Mouse (Mus musculus) Patski (cell line): ENCODE measurements around the gene Acadm. TPM values are rescaled to one million over a fixed set of nuclear protein-coding genes. Genes with fewer than 3 reads are reported as not detected.

Source experiments
- ATAC-seq: fragments of 100-300 bp; one replicate; pipeline ENCODE4 v1.8.0; 2021
- CTCF ChIA-PET: fragments of 350-600 bp; sonication (Branson Sonifier 250); formaldehyde crosslinking; loops from one replicate; lab custom pipeline; 2022; ENCODE audit warnings: inconsistent platforms; lab: Charles Lee
- POLR2A ChIA-PET: fragments of 350-600 bp; sonication (Branson Sonifier 250); formaldehyde crosslinking; loops from one replicate; lab custom pipeline; 2022; ENCODE audit warnings: antibody characterized with exemption, inconsistent platforms; lab: Charles Lee
- DNase-seq: peaks from one replicate; pipeline ENCODE4 v3.0.0-alpha.2; 2011; ENCODE audit warnings: low read depth, low spot score
- H3K27me3 ChIP-seq: fragments of 371-371 bp; one replicate; pipeline ENCODE4 v1.5.1; 2021
- CTCF ChIP-seq: fragments of 100-300 bp; IDR thresholded peaks from one replicate; pipeline ENCODE4 v1.5.1; 2021
- in situ Hi-C: fragments of 300-500 bp; cut with MboI; formaldehyde crosslinking; loops from 3 replicates; pipeline ENCODE4 v1.11.1; 2018; ENCODE audit warnings: low pct_unique_long_range_greater_than_20kb, mixed read lengths
- polyA plus RNA-seq: library from polyadenylated mRNA; unstranded; gene quantifications from one replicate; pipeline ENCODE4 v1.2.3, GENCODE M21; 2021

Acadm gene
- polyA plus RNA-seq: 240 TPM

DNA sequence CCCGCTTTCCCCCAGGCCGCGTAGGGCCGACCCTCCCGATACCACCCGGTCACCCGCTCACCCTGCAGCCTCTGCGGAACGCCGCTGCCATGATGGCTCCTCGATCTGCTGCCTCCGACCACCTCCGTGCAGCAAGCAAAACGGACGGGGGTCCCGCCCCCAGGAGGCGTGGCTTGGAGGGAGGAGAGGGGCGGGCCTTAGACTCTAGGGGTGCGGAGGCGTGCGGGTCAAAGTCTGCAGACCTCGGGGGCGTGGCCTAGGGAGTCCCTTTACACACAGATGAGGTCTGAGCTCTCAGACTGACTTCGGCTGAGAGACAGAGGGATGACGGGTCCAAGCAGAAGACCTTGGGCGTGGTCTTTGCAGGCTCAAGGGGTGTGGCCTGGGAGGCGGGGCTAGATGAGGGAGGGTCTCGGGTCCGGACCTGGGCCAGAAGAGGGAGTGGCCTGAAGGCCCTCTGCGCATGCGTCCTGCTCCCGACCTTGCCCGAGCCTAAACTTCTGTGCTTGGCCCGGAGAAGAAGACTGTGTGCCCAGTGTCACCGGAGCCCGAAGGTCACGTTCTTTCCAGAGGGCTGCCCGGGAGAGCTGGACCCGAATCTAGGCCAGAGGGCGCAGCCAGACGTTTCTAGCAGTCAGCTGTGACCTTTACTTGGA is at the start of gene Acadm:
TSS of gene Acadm (minus strand) at position 298 of the 656 bp plus-strand sequence.
- DNase-seq (peak; percentile 99), ATAC-seq (peak; percentile 98)
- no peak for TF ChIP-seq CTCF
- ChIA-PET POLR2A (interaction anchor here (0.6 to 1.6 kb wide), 5 partner anchors 13 to 92 kb away, joined by 3 to 5 read pairs (median 4); no protein-coding TSS in a partner anchor), CTCF (interaction anchor here (0.9 to 7.0 kb wide), 5 partner anchors 10 to 282 kb away, joined by 3 to 64 read pairs (median 3); no protein-coding TSS in a partner anchor)
- in situ Hi-C loops: no loop called here
- no peaks in the 10 kb centered on the region for H3K27me3 ChIP-seq

GRCm38 (mm10) chr3:153984428-153985340 is 40.3 kb upstream of the Acadm start:
- no peaks in the 10 kb centered on the region for H3K27me3 ChIP-seq
- DNase-seq (no peak), ATAC-seq (peak; percentile 37)
- ChIA-PET POLR2A (interaction anchor here (0.6 to 1.2 kb wide), 6 partner anchors 11 to 239 kb away, joined by 3 to 5 read pairs (median 3); partner anchors contain the start of gene Slc44a5), CTCF (interaction anchor here (0.8 to 5.3 kb wide), 25 partner anchors 15 to 246 kb away, joined by 3 to 52 read pairs (median 4); no protein-coding TSS in a partner anchor)
- peak; percentile 89 for TF ChIP-seq CTCF
- in situ Hi-C loops: loop anchor here (5.0 kb wide), 1 partner anchor 143 kb away; no protein-coding TSS in a partner anchor

GRCm38 (mm10) chr3:153980611-153981010 is 36.2 kb upstream of the Acadm start:
- ChIA-PET CTCF (no interaction called here), POLR2A (no interaction called here)
- H3K27me3 ChIP-seq: no peaks in the 10 kb centered on the region
- DNase-seq: no peak
- TF ChIP-seq CTCF: no peak
- no peak for ATAC-seq
- in situ Hi-C loops: loop anchor here (5.0 kb wide), 1 partner anchor 147 kb away; no protein-coding TSS in a partner anchor

DNA sequence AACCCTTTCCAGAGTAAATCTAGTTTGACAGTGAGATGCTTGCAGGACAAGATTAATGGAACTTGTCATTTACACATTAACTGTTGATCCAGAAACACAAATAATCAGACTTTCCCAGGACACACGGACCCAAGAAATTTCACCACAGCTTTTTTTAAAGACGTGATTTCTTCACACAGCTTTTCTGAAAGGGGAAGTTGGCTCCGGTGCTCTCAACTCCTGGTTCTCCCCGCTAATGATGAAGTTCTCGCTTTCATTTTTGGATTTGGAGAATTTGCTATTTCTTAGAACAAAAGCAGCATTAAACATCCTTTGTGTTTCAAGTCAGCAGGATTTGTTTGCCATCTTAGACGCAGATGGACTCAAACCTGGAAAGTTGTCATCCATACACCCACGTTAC is 31.4 kb upstream of the Acadm start:
- in situ Hi-C loops: no loop called here
- H3K27me3 ChIP-seq: peaks cover 4% of the 10 kb centered on the region
- DNase-seq (no peak), ATAC-seq (no peak)
- CTCF ChIA-PET: no interaction called here
- POLR2A ChIA-PET: no interaction called here
- TF ChIP-seq CTCF: no peak

GRCm38 (mm10) chr3:153975060-153975459 is 30.6 kb upstream of the Acadm start:
- no peak for DNase-seq
- POLR2A ChIA-PET: no interaction called here
- in situ Hi-C loops: no loop called here
- ATAC-seq: no peak
- H3K27me3 ChIP-seq: peaks cover 4% of the 10 kb centered on the region
- no peak for TF ChIP-seq CTCF
- CTCF ChIA-PET: no interaction called here

GRCm38 (mm10) chr3:153973949-153974760 is 29.7 kb upstream of the Acadm start:
- DNase-seq (no peak), ATAC-seq (peak; percentile 24)
- POLR2A ChIA-PET: interaction anchor here (1.4 kb wide), 1 partner anchor 10 kb away, joined by 3 read pairs; no protein-coding TSS in a partner anchor
- in situ Hi-C loops: no loop called here
- no peak for TF ChIP-seq CTCF
- peaks cover 4% of the 10 kb centered on the region for H3K27me3 ChIP-seq
- CTCF ChIA-PET: no interaction called here

GRCm38 (mm10) chr3:153973171-153973948 is 28.9 kb upstream of the Acadm start, which contains the start of gene Slc44a5:
TSS of gene Slc44a5 (plus strand) at chr3:153973436.
- peak; percentile 33 for ATAC-seq
- TF ChIP-seq CTCF: no peak
- no peak for DNase-seq
- POLR2A ChIA-PET: interaction anchor here (1.4 kb wide), 1 partner anchor 11 kb away, joined by 3 read pairs; no protein-coding TSS in a partner anchor
- CTCF ChIA-PET: interaction anchor here (1.2 to 1.3 kb wide), 2 partner anchors 12 to 14 kb away, joined by 3 to 4 read pairs; no protein-coding TSS in a partner anchor
- in situ Hi-C loops: no loop called here
- H3K27me3 ChIP-seq: peaks cover 4% of the 10 kb centered on the region

DNA sequence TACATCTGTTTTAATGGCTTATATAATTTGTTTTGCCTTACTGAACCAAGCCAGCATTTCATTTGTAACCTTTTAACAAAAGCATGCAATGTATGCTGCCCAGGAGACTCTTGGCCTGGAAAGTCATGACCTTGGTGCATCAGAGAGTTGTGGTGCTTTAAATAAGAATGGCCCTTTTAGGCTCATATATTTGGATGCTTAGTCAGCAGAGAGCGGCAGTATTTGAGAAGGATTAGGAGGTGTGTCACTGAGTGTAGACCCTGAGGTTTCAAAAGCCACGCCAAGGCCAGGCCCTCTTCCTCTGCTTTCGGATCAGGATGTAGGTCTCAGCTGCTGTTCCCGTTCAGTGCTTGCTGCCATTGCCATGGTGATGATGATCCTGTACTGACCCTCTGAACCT is 25.0 kb upstream of the Acadm start:
- in situ Hi-C loops: no loop called here
- ATAC-seq (no peak), DNase-seq (no peak)
- POLR2A ChIA-PET: interaction anchor here (0.5 kb wide), 1 partner anchor 247 kb away, joined by 4 read pairs; no protein-coding TSS in a partner anchor
- H3K27me3 ChIP-seq: peaks cover 4% of the 10 kb centered on the region
- TF ChIP-seq CTCF: no peak
- CTCF ChIA-PET: interaction anchor here (1.0 to 3.2 kb wide), 4 partner anchors 10 to 257 kb away, joined by 4 to 14 read pairs (median 12); no protein-coding TSS in a partner anchor

- ATAC-seq: peak; percentile 5
- peaks cover 1% of the 10 kb centered on the region for H3K27me3 ChIP-seq
- POLR2A ChIA-PET: no interaction called here
- peak; percentile 83 for TF ChIP-seq CTCF
- in situ Hi-C loops: no loop called here
- no peak for DNase-seq
- CTCF ChIA-PET: interaction anchor here (1.0 to 3.2 kb wide), 5 partner anchors 9 to 265 kb away, joined by 3 to 14 read pairs (median 11); no protein-coding TSS in a partner anchor
Measured at GRCm38 (mm10) chr3:153968549-153968948, 24.1 kb upstream of the Acadm start.
